Mouse (Mus musculus) embryonic fibroblast, embryonic 13.5 days (primary cell): Measurements from ENCODE around the gene Pde6g. TPM values are rescaled to one million over a fixed set of nuclear protein-coding genes. Genes with fewer than 3 reads are reported as not detected.

Experiments used
- H3K27ac ChIP-seq: 2 replicates; pipeline ENCODE4 v1.5.1; 2012; ENCODE audit warnings: low read length, control low read depth, inconsistent platforms; ENCODE audit not compliant: insufficient read depth
- H3K4me1 ChIP-seq: 2 replicates; pipeline ENCODE4 v1.6.1; 2011; ENCODE audit warnings: low read length; ENCODE audit not compliant: control insufficient read depth, insufficient read depth
- H3K4me3 ChIP-seq: 2 replicates; pipeline ENCODE4 v1.5.1; 2011; ENCODE audit warnings: mild to moderate bottlenecking, control low read depth, low read length; ENCODE audit not compliant: insufficient read depth
- CTCF ChIP-seq: IDR thresholded peaks from 2 replicates; pipeline ENCODE4 v1.5.1; 2011; ENCODE audit warnings: mild to moderate bottlenecking, control low read depth, low read length, moderate library complexity, borderline replicate concordance; ENCODE audit not compliant: insufficient read depth
- POLR2A ChIP-seq: IDR thresholded peaks from 2 replicates; pipeline ENCODE4 v1.6.1; 2011; ENCODE audit warnings: low read depth, mild to moderate bottlenecking, control low read depth, low read length, moderate library complexity
- polyA plus RNA-seq: library from polyadenylated mRNA; stranded (reverse); fragments of >200 nt; gene quantifications from 2 replicates; pipeline ENCODE4 v1.2.4, GENCODE M21; 2011; ENCODE audit warnings: low read depth; ENCODE audit not compliant: missing spikeins, insufficient read length

Pde6g gene
- polyA plus RNA-seq, 1 experiment, result not detected

DNA sequence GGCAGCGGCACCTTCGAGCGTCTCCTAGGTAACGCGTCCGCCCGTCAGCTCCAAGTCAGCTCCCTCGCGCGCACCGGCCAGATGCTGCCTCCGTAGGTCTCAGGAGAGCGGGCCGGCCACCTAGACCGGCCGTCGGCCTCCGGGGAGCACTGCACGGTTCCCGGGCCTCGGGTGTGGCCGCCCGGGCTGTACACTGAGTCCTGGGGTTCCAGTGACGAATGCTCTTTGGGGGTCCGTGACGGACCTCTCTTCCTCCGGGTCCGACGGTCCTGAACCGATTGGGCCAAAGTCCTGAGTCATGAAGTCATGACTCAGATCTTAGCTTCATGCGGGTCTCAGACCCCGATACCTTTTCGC lies 14.4 kb upstream of the Pde6g start:
- no peak for TF ChIP-seq CTCF
- Histone ChIP-seq H3K27ac (no peak overlapping the region), H3K4me1 (peaks cover 5% of the 10 kb centered on the region; the same call in 1 of the 2 replicates), H3K4me3 (peak overlapping the region; percentile 88)

DNA sequence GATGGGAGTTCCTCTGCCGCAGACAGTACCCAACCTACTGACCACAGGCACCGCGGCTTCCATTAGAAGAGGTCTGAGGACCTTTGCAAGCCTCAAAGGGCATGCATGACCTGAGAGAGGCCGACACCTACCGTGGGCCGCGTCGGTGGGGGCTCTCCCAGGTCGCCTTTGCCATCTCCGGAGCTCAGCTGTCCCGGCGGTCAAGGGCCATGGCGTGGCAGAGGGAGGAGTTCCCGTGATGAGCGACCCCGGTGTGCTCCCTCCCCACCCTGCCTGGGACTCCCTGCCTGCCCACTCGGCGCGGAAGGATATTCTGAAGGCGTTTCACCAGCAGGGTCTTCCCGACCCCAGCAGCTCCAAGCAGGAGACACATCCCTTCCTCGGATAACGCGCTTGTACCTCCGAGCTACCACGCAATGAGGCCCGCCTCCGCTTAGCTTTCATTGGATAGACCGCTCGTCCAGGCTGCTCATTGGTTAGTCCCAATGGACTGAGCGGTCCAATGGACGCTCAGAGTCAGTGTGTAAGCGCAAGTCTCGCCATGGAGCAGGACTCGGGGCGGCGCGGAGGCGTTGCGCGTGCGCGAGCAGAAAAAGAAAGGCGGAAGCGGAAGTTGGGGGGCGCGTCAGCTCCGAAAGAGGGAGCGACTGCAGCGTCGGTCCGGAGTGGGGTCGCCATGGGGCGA lies 13.9 kb upstream of the Pde6g start, which contains the start of gene Arl16:
Arl16 (minus strand) TSS at position 557 of the 685 bp plus-strand sequence.
- Histone ChIP-seq H3K27ac (no peak within 1 kb of the TSS), H3K4me1 (peaks cover 5% of the 10 kb centered on the region; the same call in 1 of the 2 replicates), H3K4me3 (peak within 1 kb of the TSS; percentile 88)
- no peak for TF ChIP-seq CTCF
- peak; percentile 73 for TF ChIP-seq POLR2A

DNA sequence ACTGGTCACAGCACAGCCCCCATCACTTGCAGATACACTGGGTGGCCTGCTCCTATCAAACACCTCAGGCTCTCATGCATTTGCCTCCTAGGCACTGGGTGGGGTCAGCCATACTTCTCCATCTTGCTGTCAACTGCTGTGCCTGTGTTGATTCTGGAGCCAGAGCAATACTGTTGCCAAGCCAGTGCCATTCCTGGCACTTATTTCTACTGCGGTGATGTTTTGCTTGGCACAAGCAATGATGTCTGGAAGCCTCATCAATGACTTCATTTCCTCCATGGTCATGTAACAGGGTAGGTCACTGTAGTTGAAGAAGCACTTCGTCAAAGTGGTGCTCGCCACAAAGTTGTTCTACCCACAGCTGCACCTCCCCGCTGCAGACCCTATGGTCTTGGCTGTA lies 12.2 kb upstream of the Pde6g start:
- no peak overlapping the region for H3K27ac ChIP-seq
- peaks cover 5% of the 10 kb centered on the region; the same call in 1 of the 2 replicates for H3K4me1 ChIP-seq
- H3K4me3 ChIP-seq, result 0 out of 2 replicates have a peak overlapping the region, but pooled peaks have one; percentile 7
- TF ChIP-seq CTCF (no peak), POLR2A (no peak)

- H3K4me3 ChIP-seq, result no peak overlapping the region
- peaks cover 5% of the 10 kb centered on the region; the same call in 1 of the 2 replicates for H3K4me1 ChIP-seq
- H3K27ac ChIP-seq, result no peak overlapping the region
- TF ChIP-seq CTCF (no peak), POLR2A (no peak)
Measured at GRCm38 (mm10) chr11:120464365-120464764, 11.1 kb upstream of the Pde6g start.

DNA sequence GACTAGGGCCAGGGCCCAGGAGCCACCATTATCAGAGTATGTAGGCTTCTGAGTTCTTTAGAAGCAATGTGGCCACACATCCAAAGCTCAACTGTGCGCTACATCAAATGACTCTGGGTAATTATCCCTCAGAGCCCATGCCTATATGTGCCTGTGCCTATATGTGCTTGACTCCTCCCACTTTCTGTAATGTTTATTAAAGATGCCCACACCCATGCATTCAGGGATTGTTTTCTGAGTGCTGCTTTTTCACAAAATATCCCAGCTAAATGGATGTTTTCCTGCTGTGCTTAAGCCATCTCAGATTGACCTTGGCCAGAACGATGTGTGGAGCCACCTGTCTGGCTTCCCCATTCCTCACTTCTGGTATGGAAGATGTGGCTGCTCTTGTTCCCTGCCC lies 10.2 kb upstream of the Pde6g start:
- H3K27ac ChIP-seq, result no peak overlapping the region
- no peak overlapping the region for H3K4me3 ChIP-seq
- peaks cover 5% of the 10 kb centered on the region; the same call in 1 of the 2 replicates for H3K4me1 ChIP-seq
- no peak for TF ChIP-seq POLR2A
- TF ChIP-seq CTCF, result no peak

DNA sequence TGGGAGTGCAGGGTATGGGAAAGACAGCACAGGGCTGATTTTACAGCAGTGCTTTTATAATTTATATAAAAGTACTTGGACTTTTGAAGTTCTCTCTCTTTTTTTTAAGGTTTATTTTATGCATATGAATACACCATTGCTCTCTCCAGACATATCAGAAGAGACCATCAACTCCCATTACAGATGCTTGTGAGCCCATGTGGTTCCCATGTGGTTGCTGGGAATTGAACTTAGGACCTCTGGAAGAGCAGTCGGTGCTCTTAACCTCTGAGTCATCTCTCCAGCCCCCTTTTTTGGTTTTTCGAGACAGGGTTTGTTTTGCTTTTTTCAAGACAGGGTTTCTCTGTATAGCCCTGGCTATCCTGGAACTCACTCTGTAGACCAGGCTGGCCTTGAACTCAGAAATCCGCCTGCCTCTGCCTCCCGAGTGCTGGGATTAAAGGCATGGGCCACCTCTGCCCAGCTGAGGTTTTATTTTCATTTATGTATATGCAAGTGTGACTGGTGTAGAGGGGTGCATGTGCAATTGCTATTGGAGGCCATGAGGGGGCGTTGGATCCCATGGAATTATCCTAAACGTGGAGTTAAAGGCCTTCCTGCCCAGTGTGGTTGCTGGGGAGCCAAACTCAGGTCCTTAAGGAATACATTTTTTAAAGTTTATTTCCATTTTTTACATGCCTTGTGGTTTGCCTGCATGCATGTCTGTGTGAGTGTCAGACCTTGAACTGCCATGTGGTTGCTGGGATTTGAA lies 5.7 kb upstream of the Pde6g start:
- Histone ChIP-seq H3K27ac (no peak overlapping the region), H3K4me1 (no peaks in the 10 kb centered on the region), H3K4me3 (peak overlapping the region; percentile 83)
- no peak for TF ChIP-seq CTCF
- TF ChIP-seq POLR2A, result no peak

DNA sequence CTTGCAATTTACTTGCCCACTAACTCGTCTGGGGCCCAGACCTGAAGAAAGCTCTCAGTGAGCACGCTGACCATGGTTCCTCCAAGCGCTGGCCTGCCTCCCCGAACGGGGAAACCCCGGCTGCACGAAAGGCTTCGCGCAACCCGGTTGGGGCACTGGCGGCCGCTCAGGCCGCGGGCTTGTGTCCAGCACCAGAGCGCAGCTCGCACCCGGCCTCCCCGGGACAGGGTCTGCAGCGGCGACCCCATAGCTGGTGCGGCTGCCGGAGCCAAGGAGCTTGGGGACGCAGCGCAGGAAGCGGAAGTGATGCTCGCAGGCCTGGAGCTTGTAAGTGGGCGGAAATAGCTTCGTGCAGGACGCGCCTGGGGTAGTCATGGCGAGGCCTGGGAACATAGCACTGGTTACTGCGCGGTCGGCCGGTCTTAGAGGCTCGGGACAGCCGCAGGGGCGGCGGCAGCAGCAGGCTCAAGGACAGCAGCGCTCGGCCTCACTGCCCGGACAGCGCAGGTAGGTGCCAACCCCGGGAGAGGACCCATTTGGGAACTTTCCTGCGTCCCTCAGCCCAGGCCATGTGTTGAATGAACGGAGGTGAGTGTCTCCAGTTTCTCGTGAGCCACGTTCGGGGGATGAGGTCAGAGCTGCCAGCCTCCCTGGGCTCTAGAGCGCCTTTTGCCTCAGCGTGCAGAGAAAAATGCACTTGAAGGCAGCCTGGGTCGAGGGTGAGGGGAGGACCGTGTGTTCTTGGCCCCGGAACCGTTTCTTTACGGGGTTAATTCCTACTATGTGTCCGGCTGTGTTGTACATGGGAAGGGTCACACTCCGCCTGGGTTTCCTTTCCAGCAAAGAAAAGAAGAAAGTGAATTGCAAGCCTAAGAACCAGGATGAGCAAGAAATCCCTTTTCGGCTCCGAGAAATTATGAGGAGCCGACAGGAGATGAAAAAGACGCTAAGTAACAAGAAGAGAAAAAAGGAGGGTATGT lies 4.8 kb upstream of the Pde6g start, which contains the start of the genes Oxld1 and Ccdc137:
Oxld1 (minus strand) TSS at position 297 of the 980 bp plus-strand sequence.
Ccdc137 (plus strand) TSS at position 344 of the 980 bp plus-strand sequence.
- TF ChIP-seq POLR2A, result peak; percentile 84
- no peak for TF ChIP-seq CTCF
- Histone ChIP-seq H3K4me1 (no peaks in the 10 kb centered on the region), H3K27ac (peak within 1 kb of the TSS; percentile 16), H3K4me3 (peak within 1 kb of the TSS; percentile 83)

DNA sequence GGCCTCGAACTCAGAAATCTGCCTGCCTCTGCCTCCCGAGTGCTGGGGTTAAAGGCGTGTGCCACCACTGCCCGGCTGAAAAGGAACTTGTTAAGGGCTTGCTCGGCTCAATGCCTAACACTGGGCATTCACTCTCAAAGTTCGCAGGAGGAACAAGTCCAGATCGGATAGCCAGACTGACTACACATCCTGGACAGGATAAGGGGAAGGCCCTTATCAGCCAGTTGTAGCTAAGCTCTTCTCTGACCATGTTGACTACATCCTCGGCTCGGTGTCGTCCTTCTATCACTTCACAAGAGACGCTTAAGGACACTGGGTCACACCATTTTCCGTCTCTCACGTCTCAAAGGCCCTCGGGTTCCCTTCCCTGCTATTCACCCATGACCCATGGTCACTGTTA lies 4.1 kb upstream of the Pde6g start:
- H3K4me3 ChIP-seq, result peak overlapping the region; percentile 83
- H3K27ac ChIP-seq, result peak overlapping the region; percentile 16
- H3K4me1 ChIP-seq, result no peaks in the 10 kb centered on the region
- TF ChIP-seq CTCF (no peak), POLR2A (peak; percentile 14; the same call in 1 of the 2 replicates)

DNA sequence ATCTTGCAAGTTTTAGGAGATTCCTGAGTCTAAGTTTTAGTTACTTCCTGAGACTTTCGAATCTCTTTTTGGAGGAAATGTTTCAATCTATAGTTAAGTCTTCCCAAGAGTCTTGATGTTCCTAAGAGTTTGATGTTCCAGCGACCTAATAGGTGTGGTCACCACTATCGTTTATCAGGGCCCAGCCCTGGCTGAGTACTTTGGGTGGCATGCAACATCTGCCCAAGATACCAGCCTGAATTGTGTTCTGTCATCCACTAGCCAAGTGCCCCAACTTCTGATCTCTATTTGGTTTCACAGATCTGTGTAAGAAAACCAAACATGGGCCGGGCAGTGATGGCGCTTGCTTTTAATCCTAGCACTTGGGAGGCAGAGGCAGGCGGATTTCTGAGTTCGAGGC lies 2.1 kb upstream of the Pde6g start:
- Histone ChIP-seq H3K27ac (no peak overlapping the region), H3K4me1 (no peaks in the 10 kb centered on the region), H3K4me3 (no peak overlapping the region)
- TF ChIP-seq CTCF (no peak), POLR2A (no peak)
